Mouse (Mus musculus) kidney, postnatal 14 days (tissue): ENCODE measurements around the gene Mif4gd.

ENCODE experiments used
- DNase-seq: peaks from one replicate; pipeline ENCODE4 v3.0.0; 2022; ENCODE audit warnings: mixed read lengths

Mif4gd gene

DNA sequence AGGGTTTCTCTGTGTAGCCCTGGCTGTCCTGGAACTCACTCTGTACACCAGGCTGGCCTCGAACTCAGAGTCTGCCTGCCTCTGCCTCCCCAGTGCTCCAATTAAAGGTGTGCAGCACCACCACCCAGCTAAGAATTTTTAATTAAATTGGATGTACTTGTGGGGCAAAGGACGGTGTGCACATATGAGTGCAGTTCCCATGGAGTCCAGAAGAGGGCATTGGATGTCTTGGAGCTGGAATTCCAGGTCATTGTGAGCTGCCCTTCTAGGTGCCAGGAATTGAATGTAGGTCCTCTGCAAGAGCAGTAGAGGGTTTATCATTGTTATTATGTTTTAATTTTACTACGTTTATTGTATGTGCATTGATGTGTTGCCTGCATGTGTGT is 18.7 kb upstream of the Mif4gd start:
- DNase-seq: peak; percentile 61

DNA sequence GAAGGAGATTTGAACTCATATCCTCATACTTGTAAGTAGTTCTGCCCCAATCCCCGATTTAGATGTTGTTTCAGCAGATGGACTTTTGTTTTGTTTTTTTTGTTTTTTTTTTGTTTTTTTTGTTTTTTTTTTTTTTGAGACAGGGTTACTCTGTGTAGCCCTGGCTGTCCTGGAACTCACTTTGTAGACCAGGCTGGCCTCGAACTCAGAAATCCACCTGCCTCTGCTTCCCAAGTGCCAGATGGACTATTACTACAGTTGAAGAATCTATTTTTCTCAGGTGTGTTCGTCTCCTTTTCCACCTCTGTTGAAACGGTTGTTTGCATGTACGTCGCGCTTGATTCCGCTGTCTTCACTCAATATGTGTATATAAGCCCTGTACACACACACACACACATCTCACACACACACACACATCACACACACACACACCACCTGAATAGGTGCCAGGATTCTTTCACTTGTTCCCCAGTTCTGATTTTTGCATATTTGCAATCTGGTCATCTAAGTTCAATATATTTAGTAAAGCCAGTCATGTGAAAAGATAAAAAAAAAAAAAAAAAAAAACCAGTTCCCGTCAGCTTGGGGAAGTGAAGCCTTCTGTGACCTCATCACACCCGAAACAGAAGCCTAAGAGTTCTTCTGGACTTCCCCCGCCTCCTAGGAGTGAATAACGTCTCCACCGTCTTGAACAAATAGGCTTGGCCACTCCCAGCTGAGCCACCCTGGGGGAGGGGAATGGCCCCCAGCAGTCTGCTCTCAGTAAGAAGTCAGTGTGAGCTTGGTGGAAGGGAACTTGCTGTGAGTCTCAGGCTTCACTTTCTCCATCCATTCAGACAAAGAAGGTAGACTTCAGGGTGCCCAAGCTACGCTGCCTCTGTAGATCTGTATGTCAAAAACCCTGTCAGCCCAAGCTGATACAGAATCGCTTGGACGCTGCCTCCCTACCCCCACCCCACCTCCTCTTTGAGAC is 18.0 kb upstream of the Mif4gd start:
- DNase-seq: no peak

DNA sequence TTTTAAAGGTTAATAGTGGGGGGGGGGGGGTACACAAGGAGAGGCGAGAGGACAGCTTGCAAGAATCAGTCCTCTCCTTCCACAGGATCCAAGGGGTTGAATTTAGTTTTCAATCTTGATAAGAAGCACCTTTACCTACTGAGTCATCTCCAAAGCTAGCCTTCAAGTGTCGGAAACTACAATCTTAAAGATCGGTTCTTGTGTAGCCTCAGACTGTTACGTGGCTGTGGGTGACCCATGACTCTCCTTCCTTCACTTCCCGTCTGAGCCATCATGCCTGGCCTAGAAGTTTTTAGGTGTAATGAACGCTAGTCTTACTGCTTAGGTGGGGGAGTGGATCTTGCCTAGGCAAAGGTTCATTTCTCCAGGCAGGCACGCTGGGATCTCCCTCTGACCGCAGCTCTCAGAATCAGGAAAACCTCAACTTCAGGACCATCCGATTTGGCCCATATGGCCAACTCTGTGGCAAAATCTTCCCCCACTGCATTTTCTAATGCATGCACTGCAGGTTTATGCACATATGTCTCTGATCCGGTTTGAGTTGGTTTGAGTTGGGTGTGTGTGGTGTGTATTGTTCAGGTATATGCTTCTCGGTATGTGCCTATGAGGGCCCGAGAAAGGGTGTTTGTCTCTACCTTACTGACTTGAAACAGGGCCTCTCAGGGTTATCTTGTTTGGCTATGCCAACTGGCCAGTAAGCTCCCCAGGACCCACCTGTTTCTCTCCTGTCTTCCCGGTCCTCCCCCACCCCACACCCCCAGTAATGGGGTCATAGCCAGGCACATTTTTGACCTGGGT is 17.2 kb upstream of the Mif4gd start:
- DNase-seq: no peak

DNA sequence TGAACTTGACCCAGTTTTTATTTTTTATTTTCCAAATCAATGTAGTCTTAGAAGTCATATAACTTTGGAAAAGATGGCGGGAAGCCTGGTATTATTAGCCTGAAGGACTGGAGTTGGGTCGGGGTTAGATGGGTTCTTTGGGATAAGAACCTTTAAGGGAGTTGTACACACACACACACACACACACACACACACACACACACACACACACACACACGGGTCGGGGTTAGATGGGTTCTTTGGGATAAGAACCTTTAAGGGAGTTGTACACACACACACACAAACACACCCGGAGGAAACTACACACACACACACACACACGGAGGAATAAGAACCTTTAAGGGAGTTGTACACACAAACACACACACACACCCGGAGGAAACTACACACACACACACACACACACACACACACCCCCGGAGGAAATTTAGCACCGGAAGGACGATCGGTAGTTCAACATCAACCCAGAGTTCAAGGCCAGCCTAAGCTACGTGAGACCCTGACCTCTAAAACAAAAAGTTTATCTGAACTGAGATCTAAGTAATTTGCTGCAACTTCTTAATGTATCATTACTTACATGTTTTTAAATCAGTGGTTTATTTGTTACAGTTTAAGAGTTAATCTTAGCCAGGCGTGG is 15.8 kb upstream of the Mif4gd start:
- no peak for DNase-seq

DNA sequence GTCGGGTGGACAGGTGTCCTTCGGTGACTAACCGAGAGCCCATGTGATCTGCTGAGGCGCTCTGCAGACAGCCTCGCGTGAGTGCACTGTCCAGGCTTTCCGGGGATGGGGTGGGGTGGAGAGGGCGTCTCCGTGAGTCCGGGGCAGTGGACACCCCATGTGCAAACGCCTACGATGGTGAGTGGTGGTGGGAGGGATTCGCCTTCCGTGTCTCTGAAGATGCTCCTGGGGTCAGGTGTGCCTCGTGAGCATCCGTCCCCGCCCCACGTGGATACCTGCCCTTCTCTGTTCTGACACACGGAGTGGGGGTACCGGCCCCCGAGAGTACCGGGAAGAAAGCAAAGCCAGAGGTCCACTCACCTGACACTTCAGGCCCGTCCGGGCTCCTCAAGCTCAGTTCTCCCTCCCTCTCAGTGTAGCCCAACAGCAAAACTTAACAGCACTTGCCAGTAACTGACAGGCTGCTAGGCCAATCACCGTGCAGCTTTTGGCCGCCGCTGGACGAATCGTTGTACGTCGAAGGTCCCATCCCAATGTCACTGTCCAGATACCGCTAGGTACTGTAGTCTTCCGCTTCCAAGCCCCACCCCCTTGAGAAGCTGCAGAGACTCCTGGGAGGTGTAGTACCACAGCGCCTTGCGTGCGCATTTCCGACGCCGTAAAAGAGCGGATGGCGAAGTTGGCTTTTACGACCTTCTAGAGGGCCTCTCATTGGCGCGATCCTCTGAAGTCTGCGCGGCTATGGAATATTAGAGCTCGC is 15.1 kb upstream of the Mif4gd start, which contains the start of gene Slc25a19:
Gene Slc25a19 (minus strand): TSS at position 591 of the 760 bp plus-strand sequence.
- DNase-seq: peak; percentile 100

DNA sequence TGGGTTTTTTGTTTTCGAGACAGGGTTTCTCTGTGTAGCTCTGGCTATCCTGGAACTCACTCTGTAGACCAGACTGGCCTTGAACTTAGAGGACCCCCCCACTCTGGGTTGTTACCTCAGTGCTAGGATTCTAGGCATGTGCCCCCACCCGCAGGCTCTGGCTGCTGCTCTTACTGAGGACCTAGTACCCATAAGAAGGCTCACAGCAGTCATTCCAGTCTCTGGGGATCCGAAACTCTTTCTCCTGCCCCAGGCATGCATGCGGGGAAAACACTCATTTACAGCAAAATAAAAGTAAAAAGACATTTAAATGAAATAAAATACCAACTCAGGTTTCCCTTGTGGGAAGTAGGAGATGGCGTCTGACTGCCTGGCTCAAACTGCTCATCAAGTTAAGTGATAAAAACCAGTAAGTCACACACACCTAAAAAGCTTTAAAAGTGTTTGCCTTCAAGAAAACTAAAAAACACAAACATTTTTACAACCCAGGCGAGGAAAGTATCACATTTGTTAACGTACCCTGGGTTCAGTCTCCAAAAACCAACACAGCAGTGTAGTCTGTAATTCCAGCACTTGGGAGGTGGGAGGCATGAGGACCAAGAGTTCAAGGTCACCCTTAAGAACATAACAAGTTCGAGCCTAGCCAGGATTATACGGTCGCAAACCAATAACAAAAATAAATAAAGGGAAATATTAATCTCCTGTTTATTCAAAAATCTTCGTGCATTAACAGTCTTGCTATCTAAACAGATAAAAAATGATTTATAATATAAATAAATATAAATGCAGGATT is 14.3 kb upstream of the Mif4gd start:
- no peak for DNase-seq

DNA sequence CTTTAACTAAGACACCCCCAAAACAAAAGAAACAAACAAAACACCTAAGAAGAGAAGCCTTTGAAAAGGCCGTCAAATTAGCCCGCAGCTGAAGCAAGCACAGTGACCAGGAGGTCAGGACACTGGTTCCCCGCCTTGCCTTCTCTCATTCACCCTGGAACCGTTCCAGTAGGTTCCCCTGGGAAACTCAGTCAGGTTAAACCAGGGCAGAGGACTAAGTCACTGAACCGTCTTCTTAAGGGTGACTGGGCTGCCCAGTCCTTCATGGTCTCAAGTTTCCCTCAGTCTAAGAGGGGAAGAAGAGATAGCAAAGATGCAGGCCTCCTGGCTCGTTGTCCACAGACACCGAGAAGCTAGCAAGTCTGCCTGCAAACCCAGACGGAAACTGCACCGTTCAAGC is 13.1 kb upstream of the Mif4gd start:
- DNase-seq: peak; percentile 88

DNA sequence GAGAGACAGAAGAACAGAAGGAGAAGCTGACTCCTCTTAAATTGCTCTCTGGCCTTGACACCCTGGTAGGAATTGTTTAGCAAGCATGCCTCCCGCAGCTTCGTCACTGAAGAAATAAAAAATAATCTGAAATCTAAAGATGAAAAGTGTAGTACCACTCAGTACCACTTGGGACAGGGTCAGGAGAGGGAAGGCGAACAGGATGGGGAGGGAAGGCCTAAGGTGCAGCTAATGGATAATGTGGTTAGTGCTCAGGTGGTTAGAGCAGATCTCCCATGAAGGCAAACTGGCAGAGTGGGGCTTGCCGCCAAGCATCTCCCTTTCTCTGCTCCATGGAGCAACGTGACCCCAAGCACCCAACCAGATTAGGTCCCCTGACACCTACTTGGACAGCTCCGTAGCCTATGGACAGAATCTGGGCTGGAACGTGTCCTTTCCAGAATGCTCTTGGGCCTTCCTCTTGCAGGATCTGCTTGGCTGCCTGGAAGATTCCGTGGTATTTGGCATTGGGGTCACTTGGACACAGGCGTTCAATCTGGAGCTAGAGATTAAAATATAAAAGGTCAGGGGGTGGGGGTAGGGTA is 10.8 kb upstream of the Mif4gd start:
- no peak for DNase-seq

DNA sequence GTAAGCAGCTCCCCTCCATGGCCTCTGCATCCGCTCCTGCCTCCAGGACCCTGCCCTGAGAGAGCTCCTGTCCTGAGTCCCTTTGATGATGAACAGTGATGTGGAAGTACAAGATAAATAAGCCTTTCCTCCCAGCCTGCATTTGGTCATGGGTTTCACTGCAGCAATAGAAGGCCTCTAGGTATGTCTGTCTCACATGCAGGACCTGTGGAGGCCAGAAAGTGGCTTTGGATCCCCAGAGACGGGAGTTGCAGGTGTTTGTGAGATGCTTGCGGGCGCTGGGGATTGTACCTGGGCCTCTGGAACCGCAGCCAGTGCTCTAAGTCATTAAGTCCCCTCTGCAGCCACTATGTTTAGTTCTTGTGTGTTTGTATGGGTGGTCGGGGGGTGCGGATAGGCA is 7.2 kb upstream of the Mif4gd start:
- DNase-seq: no peak

DNA sequence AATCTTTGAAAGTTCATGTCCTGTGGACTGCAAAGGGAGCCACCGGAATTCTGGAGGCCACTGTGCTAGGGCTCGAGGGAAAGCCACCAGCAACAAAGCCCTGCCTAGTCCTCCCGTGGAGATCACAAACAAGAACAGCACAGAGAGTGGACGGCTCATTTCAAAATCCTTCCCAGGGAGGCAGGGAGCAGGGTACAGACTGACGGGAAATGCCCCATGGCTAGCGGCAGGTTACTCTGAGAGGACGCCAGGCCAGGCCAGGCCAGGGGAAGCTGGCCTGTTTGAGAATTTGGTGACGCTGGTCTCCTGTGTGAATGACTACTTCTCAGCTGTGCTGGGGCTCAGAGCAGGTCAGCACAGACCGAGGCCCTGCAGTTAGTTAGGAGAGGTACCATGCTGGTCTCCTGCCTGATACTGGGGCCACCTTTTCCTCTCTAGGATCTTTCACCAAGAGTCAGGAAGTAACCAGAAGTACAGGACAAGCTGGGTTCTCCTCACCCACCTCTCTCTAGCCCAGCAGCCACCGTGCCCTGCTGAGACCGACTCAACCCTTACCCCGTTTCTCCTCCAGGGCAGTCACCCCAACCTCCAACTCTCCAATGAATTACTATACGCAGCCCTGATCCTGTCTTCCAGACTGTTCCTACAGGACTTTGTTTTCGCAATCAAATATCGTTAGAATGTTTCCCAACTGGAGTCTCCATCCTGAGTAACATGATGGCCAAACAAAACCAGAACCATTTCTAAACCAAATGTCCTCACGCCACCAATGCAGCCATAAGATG is 6.2 kb upstream of the Mif4gd start:
- no peak for DNase-seq

DNA sequence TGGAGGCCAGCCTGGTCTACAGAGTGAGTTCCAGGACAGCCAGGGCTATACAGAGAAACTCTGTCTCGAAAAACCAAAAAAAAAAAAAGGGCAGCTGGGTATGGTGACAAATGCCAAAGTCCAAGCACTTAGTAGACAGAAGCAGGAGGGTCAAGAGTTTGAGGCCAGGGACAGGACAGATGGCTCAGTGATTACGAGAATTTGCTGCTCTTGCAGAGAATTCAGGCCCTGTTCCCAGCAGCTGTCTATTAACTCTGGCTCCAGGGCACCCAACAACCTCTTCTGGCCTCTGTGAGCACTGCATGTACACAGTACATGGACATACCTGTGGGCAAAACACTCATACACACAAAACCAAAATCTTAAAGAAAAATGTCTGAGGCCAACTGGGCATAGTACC is 5.2 kb upstream of the Mif4gd start:
- no peak for DNase-seq

DNA sequence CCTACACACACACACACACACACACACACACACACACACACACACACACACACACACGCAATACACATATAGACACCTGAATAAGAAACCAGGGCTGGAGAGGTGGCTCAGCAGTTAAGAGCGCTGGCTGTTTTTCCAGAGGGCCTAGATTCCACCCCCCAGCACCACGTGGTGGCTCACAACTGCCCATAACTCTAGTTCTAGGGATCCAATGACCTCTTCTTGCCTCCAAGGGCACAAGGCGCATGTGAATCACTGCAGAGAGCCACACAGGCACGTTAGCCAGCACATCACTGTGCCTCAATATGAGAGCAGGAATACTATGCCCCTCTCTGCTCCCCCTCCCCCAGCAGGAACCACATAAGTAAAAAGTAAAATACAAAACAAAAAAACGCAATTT is 4.1 kb upstream of the Mif4gd start:
- DNase-seq: peak; percentile 57

DNA sequence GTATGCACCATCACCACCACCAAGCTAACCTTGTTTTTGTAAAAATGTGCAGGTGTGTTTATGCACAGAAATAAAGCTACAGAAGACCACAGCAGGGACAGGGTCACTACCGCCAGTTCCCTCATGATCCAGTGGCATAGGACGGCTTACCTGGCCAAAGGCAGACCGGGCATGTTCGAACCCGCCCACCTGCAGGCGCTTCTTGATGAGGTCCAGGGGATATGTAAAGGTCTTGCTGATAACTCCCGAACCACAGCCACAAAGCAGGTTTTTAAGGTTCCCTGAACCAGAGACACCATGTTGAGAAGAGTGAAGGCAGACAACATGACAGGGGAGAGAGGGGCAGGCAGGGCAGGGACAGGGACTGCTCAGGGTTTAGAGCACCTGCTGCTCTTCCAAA is 3.6 kb upstream of the Mif4gd start:
- no peak for DNase-seq

DNA sequence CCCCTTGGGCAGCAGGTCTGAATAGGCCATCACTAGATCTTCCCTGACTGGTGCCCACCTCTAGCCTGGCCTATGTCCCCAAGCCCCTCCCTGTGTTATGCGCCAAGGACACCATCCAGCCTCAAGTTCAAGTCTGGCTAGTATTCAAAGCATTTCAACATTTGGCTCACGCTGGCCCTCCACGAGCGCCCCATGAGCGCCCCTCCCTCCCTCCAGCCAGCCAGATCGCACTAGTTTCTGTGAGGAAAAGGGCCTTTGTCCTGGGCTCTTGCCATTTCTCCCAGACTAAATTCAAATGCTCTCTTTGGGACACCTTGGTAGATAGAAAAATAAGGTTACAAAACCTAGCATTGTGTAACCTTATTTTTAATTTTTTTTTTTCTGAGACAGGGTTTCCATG is 3.1 kb upstream of the Mif4gd start:
- DNase-seq: peak; percentile 55

DNA sequence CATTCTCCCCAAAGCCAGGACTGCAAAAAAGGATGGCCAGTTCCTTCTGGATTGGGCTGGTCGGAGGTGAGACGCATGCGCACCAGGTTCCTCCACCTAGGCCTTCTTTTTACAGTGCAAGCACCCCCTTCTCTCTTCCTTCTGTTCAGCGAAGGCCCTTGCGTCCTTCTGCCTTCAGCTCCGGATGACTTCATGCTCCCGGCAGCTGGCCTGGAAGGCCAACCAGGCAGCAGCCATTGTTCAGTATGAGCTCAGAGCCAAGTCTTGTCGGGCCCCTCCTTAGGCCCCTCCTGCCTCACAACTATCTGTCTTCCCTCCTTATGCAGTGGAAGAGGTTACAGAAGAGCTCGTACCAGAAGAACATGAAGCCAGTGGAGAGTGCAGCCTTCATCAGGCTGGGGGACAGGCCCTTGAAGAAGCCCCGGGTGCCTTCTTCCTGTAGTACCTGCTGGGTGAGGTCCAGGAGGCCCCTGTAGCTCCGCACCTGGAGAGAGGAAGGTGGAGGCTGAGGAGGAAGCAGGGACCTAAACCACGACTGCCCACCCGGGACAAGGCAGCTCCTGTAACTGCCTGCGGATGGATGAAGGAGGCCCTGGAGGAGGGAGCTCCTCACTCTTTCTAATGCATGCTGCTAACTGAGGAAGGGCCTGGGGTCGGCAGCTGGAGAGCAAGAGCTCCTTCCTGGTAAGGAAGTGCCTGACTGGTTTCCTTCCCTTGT is 2.5 kb upstream of the Mif4gd start:
- peak; percentile 41 for DNase-seq

DNA sequence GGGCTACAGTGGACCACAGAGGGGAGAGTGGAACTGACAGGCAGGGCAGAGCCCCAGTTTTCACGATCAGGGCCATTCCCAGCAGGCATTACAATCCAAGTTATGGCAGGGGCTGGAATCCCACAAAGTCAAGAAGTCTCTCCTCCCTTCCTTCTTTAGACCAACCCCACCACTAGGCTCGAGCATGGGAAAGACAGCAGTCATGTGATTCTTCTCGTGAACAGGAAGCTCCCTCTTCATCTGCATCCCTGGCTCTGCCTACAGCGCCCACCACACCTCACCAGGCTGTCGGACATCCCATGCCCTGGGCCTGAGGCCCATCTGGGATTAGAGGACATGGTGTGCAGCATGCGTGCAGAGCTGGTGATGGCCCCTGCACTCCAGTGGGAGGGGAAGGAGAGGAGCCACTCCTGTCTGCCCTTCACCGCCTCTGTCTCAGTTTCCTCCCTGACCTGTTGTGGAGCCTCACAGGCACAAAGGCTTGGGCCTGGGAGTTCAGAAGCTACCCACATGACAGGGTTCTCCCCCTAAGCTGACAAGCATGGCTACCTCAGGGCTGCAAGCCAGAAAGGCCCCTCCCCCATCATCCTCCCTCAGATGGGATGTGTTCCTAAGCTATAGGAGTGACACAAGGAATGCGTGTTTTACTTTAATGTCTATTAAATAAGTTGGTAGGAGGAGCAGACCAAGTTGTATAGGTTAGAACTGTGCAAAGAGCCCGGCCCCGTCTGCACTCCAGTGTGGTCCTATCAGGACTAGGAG is 1.8 kb upstream of the Mif4gd start:
- no peak for DNase-seq

DNA sequence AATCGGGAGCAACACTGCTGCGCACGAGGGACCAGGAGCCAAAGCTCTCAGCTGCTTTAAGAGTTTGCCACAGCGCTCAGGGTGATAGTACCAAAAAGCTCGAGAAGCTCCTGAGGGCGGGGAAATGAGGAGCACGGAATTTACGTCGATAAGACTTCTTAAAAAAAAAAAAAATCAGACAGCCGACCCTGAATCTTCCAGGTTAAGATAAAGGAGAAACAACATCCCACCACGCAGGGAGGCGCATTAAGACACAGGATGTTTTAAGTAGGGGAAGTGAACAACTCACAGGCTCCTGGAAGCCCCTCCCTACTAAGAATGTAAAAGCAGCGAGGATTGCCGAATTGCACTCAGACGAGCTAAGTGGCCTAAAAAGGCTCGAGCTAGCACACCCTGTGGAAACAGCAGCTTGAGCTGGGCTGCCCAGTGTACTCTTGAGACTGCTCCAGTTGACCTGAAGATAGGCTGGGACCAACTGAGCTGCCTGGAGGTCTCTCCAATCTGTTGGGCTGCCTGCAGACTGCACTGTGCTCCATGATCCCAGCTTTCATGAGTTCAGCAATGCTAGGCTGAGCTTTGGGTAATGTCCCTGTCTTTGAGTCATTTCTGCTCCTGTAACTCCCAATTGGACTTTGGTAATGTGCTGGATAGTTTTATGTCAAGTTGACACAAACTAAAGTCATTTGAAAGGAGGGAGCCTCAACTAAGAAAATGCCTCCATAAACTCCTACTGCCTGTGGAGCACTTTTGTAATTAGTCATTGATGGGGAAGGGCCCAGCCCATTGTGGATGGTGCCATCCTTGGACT is 573 bp upstream of the Mif4gd start:
- peak; percentile 29 for DNase-seq

DNA sequence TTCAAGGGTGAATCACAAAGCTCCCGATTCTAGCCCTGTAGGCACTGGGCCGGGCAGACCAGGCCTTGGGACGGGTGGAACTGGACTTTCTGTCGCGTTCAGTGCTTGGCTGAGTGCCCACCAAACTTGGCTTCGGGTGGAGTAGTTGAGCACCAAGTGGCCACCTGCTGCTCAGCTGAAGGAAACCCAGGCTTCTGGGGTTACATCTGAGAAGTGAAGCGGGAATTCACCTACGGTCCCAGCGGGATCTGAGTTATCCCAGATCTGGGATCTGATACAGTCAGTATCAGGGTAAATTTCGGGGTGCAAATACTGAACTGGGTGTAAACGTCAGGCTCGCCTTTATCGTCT is 735 bp downstream of the Mif4gd start:
- DNase-seq: peak; percentile 90
